Mouse (Mus musculus) cerebellum, postnatal 4 days (tissue): ENCODE data around the gene Thbs3.

Source experiments
- DNase-seq, 2 experiments: peaks; one replicate each; pipeline ENCODE4 v3.0.0; 2022; ENCODE audit warnings: low spot score in 2 of 2, mixed read lengths in 1 of 2

Thbs3 gene

DNA sequence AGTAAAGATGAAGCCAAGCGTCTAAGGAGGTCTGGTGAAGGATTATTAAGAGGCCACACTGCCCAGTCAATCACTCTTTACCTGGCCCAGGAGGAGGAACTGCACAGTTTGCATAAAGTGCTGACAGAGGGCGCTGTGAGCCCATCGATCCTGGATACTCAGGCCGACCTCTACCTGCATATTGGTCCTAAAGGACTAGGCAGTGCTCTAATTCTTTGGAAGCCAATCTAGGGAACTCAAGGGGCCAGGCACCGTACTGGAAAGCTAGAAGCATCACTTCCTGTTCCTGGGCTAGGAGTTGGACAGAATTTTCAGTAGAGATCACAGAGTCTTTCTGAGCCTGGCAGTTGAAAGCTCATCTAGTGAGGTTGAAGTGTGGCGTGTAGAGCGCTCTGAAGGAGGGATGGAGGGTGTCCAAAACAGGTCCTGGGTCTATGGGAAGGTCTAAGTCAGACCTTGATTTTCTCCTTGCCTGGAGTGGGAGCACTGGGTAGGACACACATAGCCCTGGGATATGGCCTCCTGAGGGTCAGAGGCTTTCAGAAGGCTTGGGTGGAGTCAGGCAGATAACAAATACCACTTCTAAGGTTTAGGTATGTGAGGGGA, 35.6 kb downstream of the Thbs3 start:
- DNase-seq = peak in 1 of 2 experiments; percentile 56

DNA sequence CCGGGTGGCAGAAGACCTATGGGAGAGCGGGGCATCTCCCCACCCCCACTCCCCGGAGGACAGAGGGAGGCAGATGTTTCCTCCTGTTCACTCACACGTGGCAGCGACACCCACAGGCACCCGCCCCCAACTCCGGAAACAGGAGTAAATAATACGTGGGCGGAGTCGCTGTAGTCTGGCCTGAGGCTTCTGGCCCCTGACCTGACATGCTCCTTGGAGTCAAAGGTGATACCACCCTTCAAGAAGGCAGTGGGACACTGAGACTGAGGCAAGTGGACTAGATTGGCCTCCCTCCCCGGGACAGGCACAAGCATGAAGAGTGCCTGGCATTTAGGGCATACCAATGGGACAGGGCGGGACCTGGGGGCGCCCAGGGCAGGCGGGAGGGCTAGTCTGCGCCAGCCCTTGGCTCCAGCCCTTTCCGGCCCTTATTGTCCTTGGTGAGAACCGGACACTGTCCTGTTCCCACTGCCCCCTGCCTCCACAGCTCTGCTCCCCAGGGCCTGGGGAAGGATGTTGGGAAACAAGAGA, 36.5 kb downstream of the Thbs3 start:
- no peak for DNase-seq

DNA sequence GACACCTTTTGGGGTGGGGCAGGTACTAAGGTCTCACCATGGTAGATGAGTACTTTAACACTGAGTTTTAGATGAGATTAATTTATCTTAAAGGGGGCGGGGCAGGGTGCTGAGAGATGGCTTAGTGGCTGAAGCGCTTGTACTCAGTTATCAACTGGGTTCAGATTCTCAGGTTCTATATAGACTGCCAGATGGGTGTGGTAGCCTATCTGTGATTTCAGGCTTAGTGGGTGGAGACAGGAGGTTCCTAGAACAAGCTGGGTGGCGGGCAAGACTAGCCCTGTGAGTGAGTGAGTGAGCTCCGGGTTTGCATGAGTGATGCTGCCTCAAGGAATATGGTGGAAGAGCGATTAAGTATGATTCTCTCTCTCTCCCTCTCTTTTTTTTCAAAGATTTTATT, 40.0 kb downstream of the Thbs3 start:
- no peak for DNase-seq

DNA sequence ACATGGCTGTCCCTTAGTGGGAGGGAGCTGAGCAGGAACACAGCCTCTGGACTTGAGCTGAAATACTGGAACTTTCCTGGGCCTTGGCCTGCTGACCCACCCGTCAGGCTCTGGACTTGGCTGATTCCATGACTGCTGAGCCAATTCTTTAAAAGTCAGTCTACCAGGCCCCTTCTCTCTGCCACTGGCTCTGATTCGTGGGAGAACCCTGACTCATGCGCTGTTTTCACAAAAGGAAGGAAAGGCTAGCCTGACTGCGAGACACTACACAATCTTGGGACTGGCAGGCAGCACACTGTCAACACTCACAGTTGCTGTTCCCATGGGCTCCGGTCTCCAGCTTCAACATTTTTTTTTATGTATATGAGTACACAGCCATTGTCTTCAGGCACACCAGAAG, 41.2 kb downstream of the Thbs3 start:
- DNase-seq = no peak

DNA sequence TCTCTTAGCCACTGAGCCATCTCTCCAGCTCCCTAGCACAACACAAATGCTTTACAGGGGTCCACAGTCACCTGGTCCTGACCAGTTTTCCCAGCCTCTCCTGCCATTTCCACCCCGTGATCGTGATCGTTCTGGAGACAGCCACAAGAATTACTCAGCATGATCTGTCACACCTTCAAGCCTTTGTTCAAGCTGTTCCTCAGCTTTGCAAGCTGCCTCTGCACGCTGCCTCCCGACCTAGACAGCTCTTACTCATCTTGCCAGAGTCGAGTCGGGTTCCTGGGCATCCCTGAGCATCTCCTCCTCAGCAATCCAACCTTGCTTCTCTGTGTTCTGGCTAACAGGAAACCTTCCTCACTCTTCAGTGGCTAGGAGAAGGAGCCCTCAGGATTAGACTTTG, 44.1 kb downstream of the Thbs3 start, which contains the start of gene Dpm3:
Gene Dpm3, plus strand, starts transcription at position 283 of the 400 bp plus-strand sequence.
- no peak for DNase-seq

DNA sequence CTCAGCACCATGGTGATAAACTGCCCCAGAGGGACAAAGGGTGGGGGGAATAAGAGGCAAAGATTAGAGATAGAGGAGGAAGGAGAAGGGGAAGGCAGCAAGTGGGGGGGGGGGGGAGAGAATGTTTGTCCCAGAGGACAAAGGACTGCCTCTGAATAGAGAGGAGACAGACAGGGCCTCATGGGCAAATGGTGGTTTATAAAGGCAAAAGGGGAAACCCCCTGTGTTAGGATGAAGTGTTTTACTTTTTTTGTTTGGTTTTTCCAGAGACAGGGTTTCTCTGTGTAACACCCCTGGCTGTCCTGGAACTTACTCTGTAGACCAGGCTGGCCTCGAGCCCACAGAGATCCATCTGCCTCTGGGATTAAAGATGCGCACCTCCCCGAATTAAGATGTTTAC, 45.2 kb downstream of the Thbs3 start:
- no peak for DNase-seq

DNA sequence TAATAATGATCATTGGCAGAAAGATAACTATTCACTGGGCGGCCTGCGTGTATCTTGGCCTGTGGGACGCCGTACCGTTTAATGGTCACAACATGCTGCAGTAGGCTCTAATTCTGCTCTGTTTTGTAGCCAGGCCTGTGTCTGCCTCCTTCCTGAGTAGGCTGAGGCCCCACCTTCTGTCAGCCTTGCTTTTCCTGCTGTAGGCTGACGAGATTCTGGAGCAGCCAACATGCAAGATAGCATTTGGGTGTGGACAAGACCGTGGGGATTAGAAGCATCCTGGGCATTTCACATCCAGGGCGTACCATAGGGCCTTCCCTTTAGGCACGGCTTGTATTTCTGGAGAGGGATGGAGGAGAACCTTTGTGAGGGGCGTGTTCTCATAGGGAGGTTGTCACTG, 47.4 kb downstream of the Thbs3 start:
- DNase-seq = no peak

DNA sequence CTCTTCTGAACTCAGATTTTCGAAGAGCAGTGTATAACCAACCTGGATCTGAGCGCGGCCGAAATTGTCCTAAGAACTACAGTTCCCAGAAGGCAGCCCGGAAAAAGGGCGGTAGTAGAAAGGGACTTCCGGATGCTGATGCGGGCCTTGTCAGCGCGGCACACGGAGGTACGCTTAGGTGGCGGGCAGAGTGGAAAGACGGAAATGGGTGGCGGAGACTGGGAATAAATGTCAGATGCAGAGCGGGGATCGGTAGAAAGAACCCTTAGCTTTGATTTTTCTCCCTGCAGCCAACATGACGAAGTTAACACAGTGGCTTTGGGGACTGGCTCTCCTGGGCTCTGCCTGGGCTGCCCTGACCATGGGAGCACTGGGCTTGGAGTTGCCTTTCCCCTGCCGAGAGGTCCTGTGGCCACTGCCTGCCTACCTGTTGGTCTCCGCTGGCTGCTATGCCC, 51.5 kb downstream of the Thbs3 start:
- DNase-seq = peak in 1 of 2 experiments; percentile 70

DNA sequence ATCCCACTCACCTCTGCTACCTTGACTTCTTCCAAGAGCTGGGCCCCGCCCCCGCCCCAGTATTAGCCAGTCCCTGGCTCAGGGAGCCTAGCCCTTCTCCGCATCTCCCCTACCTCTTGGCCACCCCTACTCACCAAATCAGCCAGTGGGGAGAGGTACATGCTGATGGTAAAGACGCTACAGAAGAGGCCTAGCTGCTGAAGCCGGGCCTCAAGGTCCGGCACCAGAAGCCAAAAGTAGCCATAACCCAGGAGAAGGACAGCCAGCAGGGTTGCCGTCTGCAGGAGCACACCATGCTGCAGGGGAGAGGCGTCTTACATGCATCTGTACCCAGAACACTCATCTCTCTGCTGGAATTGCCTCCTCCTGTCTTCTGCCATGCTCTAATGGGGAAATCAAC, 53.9 kb downstream of the Thbs3 start:
- no peak for DNase-seq

DNA sequence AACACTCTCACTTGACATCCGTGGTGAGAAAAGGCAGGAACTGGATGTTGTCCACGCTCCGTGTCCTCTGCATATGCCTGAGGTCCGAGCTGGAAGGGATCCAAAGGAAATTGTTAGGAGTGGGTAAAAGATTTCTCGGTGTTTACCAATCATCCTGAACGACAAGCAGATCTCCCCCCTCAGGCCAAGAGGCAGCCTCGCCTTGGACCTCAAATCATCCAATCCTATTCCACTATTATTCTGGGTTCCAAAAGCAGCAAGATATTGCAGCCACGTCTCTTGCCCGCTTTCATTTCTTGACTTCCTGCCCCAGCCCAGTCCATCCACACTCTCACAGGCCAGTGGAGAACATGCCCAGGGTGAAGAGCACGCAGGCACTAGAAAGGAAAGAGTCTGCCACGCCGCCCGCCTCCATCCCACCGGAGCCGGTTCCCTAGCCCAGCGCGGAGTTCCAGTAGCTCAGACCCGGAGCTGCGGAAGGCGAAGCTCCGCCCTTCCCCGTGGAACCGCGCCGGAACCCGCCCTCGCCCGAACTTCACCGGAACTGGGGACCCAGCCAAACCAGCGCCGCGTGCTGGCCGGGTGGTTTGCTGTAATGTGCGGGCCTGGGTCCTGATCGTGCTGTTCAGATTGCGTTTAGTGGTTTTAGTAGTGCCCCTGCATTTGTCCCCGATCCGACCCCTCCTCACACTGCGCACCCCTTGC, 55.2 kb downstream of the Thbs3 start, which contains the start of gene Slc50a1:
Gene Slc50a1, minus strand, starts transcription at position 520 of the 705 bp plus-strand sequence.
- DNase-seq = peak; percentile 72 to 82

DNA sequence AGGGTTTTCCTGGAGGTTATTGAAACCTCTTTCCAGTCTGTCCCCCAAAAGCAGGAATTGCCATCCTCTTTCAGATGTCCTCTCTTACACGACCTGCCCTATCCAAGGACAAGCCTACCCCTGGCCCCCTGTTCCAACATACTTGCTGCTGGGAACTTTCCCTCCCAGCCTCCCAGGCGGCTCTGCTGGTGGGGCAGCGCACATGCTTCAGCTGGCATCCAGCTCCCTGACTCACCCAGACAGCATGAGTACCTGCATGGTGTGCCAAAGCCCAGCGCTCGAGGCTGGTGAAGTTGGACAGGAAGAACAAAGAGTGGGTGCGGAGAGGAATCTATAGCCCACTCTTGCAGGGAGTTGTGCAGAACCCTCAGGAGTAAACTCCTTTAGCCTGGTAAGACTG, 55.9 kb downstream of the Thbs3 start:
- DNase-seq = no peak

DNA sequence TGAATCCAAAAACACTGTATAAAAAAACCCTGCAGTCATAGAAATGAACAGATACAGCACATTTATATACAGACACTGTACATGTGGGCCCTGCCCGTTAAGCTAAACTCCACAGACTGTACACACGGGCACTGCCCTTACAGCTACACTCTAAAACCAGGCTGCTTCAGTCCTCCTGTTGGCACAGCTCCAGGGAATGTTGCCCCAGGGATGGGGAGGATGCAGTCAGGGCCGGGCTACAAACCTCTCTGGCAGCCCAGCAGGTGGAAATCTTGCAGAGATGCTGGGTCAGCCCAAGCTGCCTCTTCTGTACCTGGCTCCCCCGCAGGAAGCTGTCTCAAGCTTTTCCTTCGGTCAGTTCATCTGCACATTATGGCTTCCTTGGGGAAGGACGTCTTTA, 56.8 kb downstream of the Thbs3 start:
- DNase-seq = no peak

DNA sequence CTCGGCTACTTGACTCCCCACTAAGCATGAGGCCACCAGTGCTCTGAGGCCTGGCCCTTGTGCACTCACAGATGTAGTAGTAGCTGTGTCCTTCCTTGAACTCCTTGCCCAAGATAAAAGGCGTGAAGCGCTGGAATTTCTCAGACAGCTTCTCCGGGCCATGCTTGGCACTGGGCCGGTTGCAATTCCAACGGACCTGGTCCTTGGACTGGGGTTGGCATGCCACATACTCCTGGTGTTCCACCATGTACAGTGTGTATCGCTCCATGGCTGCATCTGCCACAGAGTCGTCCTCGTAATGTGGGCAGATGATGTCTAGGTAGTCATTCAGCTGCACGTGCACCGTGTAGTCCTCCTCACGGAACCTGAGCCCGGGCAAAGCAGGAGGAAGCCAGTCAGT, 61.1 kb downstream of the Thbs3 start:
- no peak for DNase-seq
